Mouse (Mus musculus): ENCODE measurements around the gene Pkdrej.
"Not testable (repeated sequence)": the region's sequence is repeated elsewhere in the genome, so short reads cannot be mapped to it uniquely, and the experiment has no call there.

The Pkdrej gene

GRCm38 (mm10) chr15:85809091-85809490 is 12.4 kb downstream of the Pkdrej start:
- DNase-seq: no peak

GRCm38 (mm10) chr15:85808434-85808833 is 13.1 kb downstream of the Pkdrej start:
- DNase-seq: no peak

- no peak for DNase-seq
Measured at GRCm38 (mm10) chr15:85808031-85808430, 13.5 kb downstream of the Pkdrej start.

GRCm38 (mm10) chr15:85807404-85807803 is 14.1 kb downstream of the Pkdrej start:
- DNase-seq: no peak

- DNase-seq: no peak
Measured at GRCm38 (mm10) chr15:85806886-85807285, 14.6 kb downstream of the Pkdrej start.

GRCm38 (mm10) chr15:85802931-85803330 is 18.6 kb downstream of the Pkdrej start:
- DNase-seq: no peak

- no peak for DNase-seq
Measured at GRCm38 (mm10) chr15:85798676-85799075, 22.9 kb downstream of the Pkdrej start.

GRCm38 (mm10) chr15:85795516-85795915 is 26.0 kb downstream of the Pkdrej start:
- DNase-seq: no peak

GRCm38 (mm10) chr15:85792819-85793218 is 28.7 kb downstream of the Pkdrej start:
- DNase-seq: no peak

GRCm38 (mm10) chr15:85791449-85791848 is 30.1 kb downstream of the Pkdrej start:
- no peak for DNase-seq

- DNase-seq: no peak
Measured at GRCm38 (mm10) chr15:85788633-85789032, 32.9 kb downstream of the Pkdrej start.

- DNase-seq: no peak
Measured at GRCm38 (mm10) chr15:85788051-85788450, 33.5 kb downstream of the Pkdrej start.

- DNase-seq: no peak
Measured at GRCm38 (mm10) chr15:85787482-85787881, 34.1 kb downstream of the Pkdrej start.

GRCm38 (mm10) chr15:85786711-85787110 is 34.8 kb downstream of the Pkdrej start:
- DNase-seq: no peak

GRCm38 (mm10) chr15:85784341-85784740 is 37.2 kb downstream of the Pkdrej start:
- no peak for DNase-seq

GRCm38 (mm10) chr15:85783146-85783545 is 38.4 kb downstream of the Pkdrej start:
- no peak for DNase-seq

GRCm38 (mm10) chr15:85778891-85779290 is 42.6 kb downstream of the Pkdrej start:
- DNase-seq: not testable (repeated sequence)

- no peak for DNase-seq
Measured at GRCm38 (mm10) chr15:85776771-85777170, 44.8 kb downstream of the Pkdrej start.

- DNase-seq: no peak
Measured at GRCm38 (mm10) chr15:85776241-85776640, 45.3 kb downstream of the Pkdrej start.

GRCm38 (mm10) chr15:85775001-85775400 is 46.5 kb downstream of the Pkdrej start:
- no peak for DNase-seq

GRCm38 (mm10) chr15:85774419-85774818 is 47.1 kb downstream of the Pkdrej start:
- DNase-seq: no peak

GRCm38 (mm10) chr15:85772146-85772740 is 49.3 kb downstream of the Pkdrej start:
- DNase-seq: no peak

- DNase-seq: no peak
Measured at GRCm38 (mm10) chr15:85771306-85772121, 50.0 kb downstream of the Pkdrej start.

GRCm38 (mm10) chr15:85768991-85769390 is 52.5 kb downstream of the Pkdrej start:
- no peak for DNase-seq

Measured in spleen, adult 18-20 months (tissue).